Mouse (Mus musculus): Measurements from ENCODE around the gene Aipl1. TPM values are rescaled to one million over a fixed set of nuclear protein-coding genes. Genes with fewer than 3 reads are reported as not detected.

Aipl1 gene
- total and polyA plus RNA-seq, 3 experiments = 0.71 to 0.93 (median 0.81) TPM

DNA sequence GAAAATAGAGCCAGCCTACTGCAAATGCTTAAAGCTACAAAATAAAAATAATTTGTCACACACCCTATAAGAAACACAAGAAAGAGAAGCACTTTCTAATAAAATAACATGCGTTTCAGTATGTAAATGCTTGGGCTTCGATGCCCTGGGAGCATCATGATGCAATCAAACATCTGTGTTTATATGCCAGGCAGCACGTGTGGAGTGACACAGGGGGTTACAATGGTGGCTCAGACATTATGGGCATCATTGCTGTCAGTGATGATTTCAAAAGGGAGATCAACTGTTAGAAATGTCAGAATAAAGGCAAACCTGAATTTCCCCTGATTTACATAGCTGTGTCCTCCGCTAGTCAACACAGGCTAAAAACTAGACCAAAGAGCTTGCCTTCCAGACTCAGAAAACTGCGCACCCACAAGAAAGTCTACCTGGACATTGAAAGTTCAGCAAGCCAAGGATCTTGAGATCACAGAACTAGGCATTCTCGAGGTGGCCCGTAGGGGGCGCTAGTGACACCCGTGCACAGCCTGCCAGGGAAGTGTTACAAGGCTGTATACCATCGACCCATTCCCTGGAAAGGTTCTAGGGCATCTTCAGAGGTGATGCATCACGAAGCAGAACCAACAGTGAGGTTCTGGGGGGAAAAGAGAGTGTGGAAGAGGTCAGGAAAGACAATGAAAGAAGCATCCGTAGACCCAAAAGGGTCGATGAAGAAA is 35.0 kb downstream of the Aipl1 start (continued):
- TF ChIP-seq NRF1 (IDR thresholded peaks at IDR 0.05; ENCODE audit: low read depth, low read length) = no peak
- no peak for TF ChIP-seq MYC (IDR thresholded peaks at IDR 0.05; ENCODE audit: low read depth, low read length)
- peak; percentile 73 for TF ChIP-seq BHLHE40 (IDR thresholded peaks at IDR 0.05; ENCODE audit: low read depth, low read length)
- no peak for TF ChIP-seq KAT2A (IDR thresholded peaks at IDR 0.05; ENCODE audit: insufficient replicate concordance, low read length)
- TF ChIP-seq UBTF (IDR thresholded peaks at IDR 0.05; ENCODE audit: low read depth, low read length) = no peak
- TF ChIP-seq JUND (conservative IDR thresholded peaks at IDR 0.05; ENCODE audit: low read depth, low read length) = 0 out of 2 replicates have a peak, but pooled peaks have one; percentile 10

DNA sequence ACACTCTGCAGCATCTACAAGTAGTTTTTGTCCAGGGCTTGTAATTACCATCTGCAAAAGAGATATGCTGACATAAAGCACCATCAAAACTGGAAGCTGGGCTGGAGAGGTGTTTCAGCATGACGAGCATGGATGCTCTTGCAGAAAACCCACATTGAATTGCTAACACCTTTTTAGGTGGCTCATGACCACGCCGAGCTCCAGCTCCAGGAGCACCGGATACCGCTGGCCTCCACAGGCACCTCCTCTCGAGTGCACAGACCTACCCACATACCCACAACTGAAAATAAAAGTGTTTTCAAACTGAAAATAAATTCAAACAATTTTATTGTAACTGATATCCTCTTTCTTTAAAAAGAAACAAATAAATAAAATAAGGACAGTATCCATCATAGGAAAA is 37.1 kb downstream of the Aipl1 start:
- Histone ChIP-seq H3K4me3 (replicated peaks in 1 of 3; ENCODE audit: low read depth in 2 of 3, low read length in 2 of 3, poor library complexity in 1 of 3) (no peak overlapping the region), H3K79me2 (replicated peaks; ENCODE audit: control insufficient read depth, extremely low read depth, insufficient read depth, poor library complexity, severe bottlenecking) (no peaks in the 10 kb centered on the region), H3K9ac (ENCODE audit: insufficient read depth, low read depth) (no peak overlapping the region), H3K27ac (ENCODE audit: insufficient read depth, low read depth) (no peak overlapping the region), H3K27me3 (replicated peaks) (no peaks in the 10 kb centered on the region), H3K9me3 (replicated peaks; ENCODE audit: low read length) (no peaks in the 10 kb centered on the region), H3K4me2 (ENCODE audit: insufficient read depth, low read depth, poor library complexity, severe bottlenecking) (no peak overlapping the region), H3K36me3 (replicated peaks in 1 of 2; ENCODE audit: control insufficient read depth in 1 of 2, insufficient read depth in 1 of 2, low read length in 1 of 2) (no peaks in the 10 kb centered on the region), H3K4me1 (ENCODE audit: control insufficient read depth in 1 of 2, insufficient read depth in 2 of 2) (peaks cover 17 to 69% of the 10 kb centered on the region in 2 experiments)
- no peak for DNase-seq (ENCODE audit: extremely low read depth)
- in situ Hi-C loops (cut with MboI; ENCODE audit: low pct_ligation_motif_present, low pct_unique_long_range_greater_than_20kb, low sequenced_read_pairs) (no loop called here), dilution Hi-C loops (cut with MboI; ENCODE audit: extremely low pct_ligation_motif_present, extremely low pct_unique_long_range_greater_than_20kb, low sequenced_read_pairs) (no loop called here)
- TF ChIP-seq JUN (IDR thresholded peaks at IDR 0.05; ENCODE audit: insufficient read depth, low read depth, low read length) = no peak
- no peak for TF ChIP-seq HCFC1 (IDR thresholded peaks at IDR 0.05; ENCODE audit: low read depth, low read length)
- no peak for TF ChIP-seq E2F4 (IDR thresholded peaks at IDR 0.05; ENCODE audit: insufficient replicate concordance, low read depth, low read length)
- TF ChIP-seq PAX5 (IDR thresholded peaks at IDR 0.05; ENCODE audit: low read length) = no peak
- TF ChIP-seq POLR2A (IDR thresholded peaks at IDR 0.05; ENCODE audit: low read depth, low read length) = no peak
- TF ChIP-seq EP300 (IDR thresholded peaks at IDR 0.05; ENCODE audit: low read length) = no peak
- no peak for TF ChIP-seq TCF12 (IDR thresholded peaks at IDR 0.05; ENCODE audit: low read depth, low read length)
- TF ChIP-seq KAT2A (IDR thresholded peaks at IDR 0.05; ENCODE audit: insufficient replicate concordance, low read length) = no peak
- no peak for TF ChIP-seq NELFE (IDR thresholded peaks at IDR 0.05; ENCODE audit: low read depth, low read length)

DNA sequence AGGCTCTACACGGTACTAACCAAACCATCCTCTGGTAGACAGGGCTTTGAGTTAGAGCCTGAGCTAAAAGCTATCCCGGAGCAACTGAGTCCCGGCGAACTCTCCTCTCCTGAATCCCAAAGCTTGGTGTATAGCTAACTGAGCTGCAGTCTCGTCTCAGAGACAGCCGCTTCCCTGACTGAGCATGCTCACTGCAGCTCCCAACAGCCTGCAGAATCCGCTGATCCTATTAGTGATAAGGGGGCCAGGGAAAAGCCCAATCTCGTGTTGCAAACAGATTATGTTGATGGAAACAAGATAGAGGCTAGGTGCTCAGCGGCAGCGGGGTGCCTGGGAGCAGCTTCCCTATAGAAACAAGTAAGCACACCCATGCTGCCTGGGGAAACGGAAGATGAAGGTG is 40.5 kb downstream of the Aipl1 start:
- H3K36me3 ChIP-seq (replicated peaks in 1 of 2; ENCODE audit: control insufficient read depth in 1 of 2, insufficient read depth in 1 of 2, low read length in 1 of 2) = no peaks in the 10 kb centered on the region
- peaks cover 4% of the 10 kb centered on the region for H3K9me3 ChIP-seq (replicated peaks; ENCODE audit: low read length)
- H3K79me2 ChIP-seq (replicated peaks; ENCODE audit: control insufficient read depth, extremely low read depth, insufficient read depth, poor library complexity, severe bottlenecking) = no peaks in the 10 kb centered on the region
- dilution Hi-C loops (cut with MboI; ENCODE audit: extremely low pct_ligation_motif_present, extremely low pct_unique_long_range_greater_than_20kb, low sequenced_read_pairs) = no loop called here
- peaks cover 18 to 65% of the 10 kb centered on the region in 2 experiments for H3K4me1 ChIP-seq (ENCODE audit: control insufficient read depth in 1 of 2, insufficient read depth in 2 of 2)
- TF ChIP-seq CHD2 (IDR thresholded peaks at IDR 0.05; ENCODE audit: low read length) = no peak
- TF ChIP-seq RCOR1 (conservative IDR thresholded peaks at IDR 0.05; ENCODE audit: low read depth, low read length) = no peak
- 0 out of 2 replicates have a peak, but pooled peaks have one; percentile 21 for TF ChIP-seq NRF1 (IDR thresholded peaks at IDR 0.05; ENCODE audit: low read depth, low read length)
- TF ChIP-seq ETS1 (conservative IDR thresholded peaks at IDR 0.05; ENCODE audit: low read depth, low read length) = no peak
- no peak for TF ChIP-seq MEF2A (IDR thresholded peaks at IDR 0.05; ENCODE audit: borderline replicate concordance, low read depth, low read length)
- TF ChIP-seq JUND (conservative IDR thresholded peaks at IDR 0.05; ENCODE audit: low read depth, low read length) = no peak
- no peak overlapping the region for H3K4me3 ChIP-seq (replicated peaks in 1 of 3; ENCODE audit: low read depth in 2 of 3, low read length in 2 of 3, poor library complexity in 1 of 3)
- no peak overlapping the region for H3K27ac ChIP-seq (ENCODE audit: insufficient read depth, low read depth)
- no peak overlapping the region for H3K9ac ChIP-seq (ENCODE audit: insufficient read depth, low read depth)
- in situ Hi-C loops (cut with MboI; ENCODE audit: low pct_ligation_motif_present, low pct_unique_long_range_greater_than_20kb, low sequenced_read_pairs) = no loop called here
- H3K27me3 ChIP-seq (replicated peaks) = no peaks in the 10 kb centered on the region
- no peak for DNase-seq (ENCODE audit: extremely low read depth)
- H3K4me2 ChIP-seq (ENCODE audit: insufficient read depth, low read depth, poor library complexity, severe bottlenecking) = no peak overlapping the region

All from CH12.LX (cell line).